Mouse (Mus musculus) brain, embryonic 14.5 days (tissue): ENCODE results near the gene Ptges.

Experiments
- CTCF ChIP-seq: fragments of 200-500 bp; IDR thresholded peaks from 2 replicates; pipeline ENCODE4 v1.5.1; 2012; ENCODE audit warnings: inconsistent platforms, mild to moderate bottlenecking, moderate library complexity, borderline replicate concordance; ENCODE audit not compliant: insufficient read depth, insufficient read length; ENCODE audit errors: extremely low read depth
- POLR2A ChIP-seq: fragments of 200-500 bp; IDR thresholded peaks from 2 replicates; pipeline ENCODE4 v1.6.1; 2012; ENCODE audit warnings: mild to moderate bottlenecking, inconsistent platforms, borderline replicate concordance; ENCODE audit not compliant: poor library complexity, insufficient read depth, insufficient read length, severe bottlenecking; ENCODE audit errors: extremely low read depth

DNA sequence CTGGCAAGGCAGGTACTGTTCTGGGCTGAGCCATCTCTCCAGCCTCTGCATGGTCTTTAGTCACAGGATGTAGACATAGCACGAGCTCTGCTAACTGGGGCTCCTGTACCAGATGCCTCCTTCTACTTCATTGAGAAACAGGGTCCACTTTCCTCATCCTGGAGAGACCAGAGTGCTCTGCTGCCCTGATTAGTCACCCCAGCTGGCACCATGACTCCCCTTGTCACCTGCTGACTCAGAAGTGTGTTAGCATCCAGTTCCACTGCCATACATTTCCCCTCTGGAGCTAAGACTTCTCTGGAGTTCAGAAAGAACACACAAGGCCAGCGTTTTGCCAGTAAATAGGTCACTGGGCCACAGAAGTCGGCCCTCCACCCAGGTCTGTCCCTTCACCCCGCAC, 4.5 kb downstream of the Ptges start:
- TF ChIP-seq CTCF (no peak), POLR2A (no peak)
